Mouse (Mus musculus): ENCODE data around the gene Ehhadh. TPM values are rescaled to one million over a fixed set of nuclear protein-coding genes. Genes with fewer than 3 reads are reported as not detected.
"Not testable (repeated sequence)": the region's sequence is repeated elsewhere in the genome, so short reads cannot be mapped to it uniquely, and the experiment has no call there.

Ehhadh gene
- 3.3 and 5.2 TPM in 2 replicates for total RNA-seq (2017)

- peak; percentile 88 for ATAC-seq (replicated peaks; ENCODE audit: low read depth, poor library complexity, severe bottlenecking)
These were observed at the start of gene Ehhadh for GRCm38 (mm10) chr16:21787516-21788353. Gene Ehhadh, minus strand, starts transcription at chr16:21787807.

GRCm38 (mm10) chr16:21836311-21837072, 48.9 kb upstream of the Ehhadh start:
- ATAC-seq (replicated peaks; ENCODE audit: low read depth, poor library complexity, severe bottlenecking): peak; percentile 62; the same call in 1 of the 2 replicates

- ATAC-seq (replicated peaks; ENCODE audit: low read depth, poor library complexity, severe bottlenecking): peak; percentile 34
These were observed 48.0 kb upstream of the Ehhadh start for GRCm38 (mm10) chr16:21835584-21835931.

- peak; percentile 58 for ATAC-seq (replicated peaks; ENCODE audit: low read depth, poor library complexity, severe bottlenecking)
These were observed 47.4 kb upstream of the Ehhadh start for GRCm38 (mm10) chr16:21834866-21835583.

GRCm38 (mm10) chr16:21833970-21834369, 46.4 kb upstream of the Ehhadh start:
- no peak for ATAC-seq (replicated peaks; ENCODE audit: low read depth, poor library complexity, severe bottlenecking)

- ATAC-seq (replicated peaks; ENCODE audit: low read depth, poor library complexity, severe bottlenecking): no peak
These were observed 45.9 kb upstream of the Ehhadh start for GRCm38 (mm10) chr16:21833469-21833868.

GRCm38 (mm10) chr16:21831764-21832163, 44.2 kb upstream of the Ehhadh start:
- ATAC-seq (replicated peaks; ENCODE audit: low read depth, poor library complexity, severe bottlenecking): no peak

- ATAC-seq (replicated peaks; ENCODE audit: low read depth, poor library complexity, severe bottlenecking): no peak
These were observed 43.2 kb upstream of the Ehhadh start for GRCm38 (mm10) chr16:21830784-21831183.

- peak; percentile 51 for ATAC-seq (replicated peaks; ENCODE audit: low read depth, poor library complexity, severe bottlenecking)
These were observed 42.1 kb upstream of the Ehhadh start for GRCm38 (mm10) chr16:21829711-21830110.

GRCm38 (mm10) chr16:21827581-21827980, 40.0 kb upstream of the Ehhadh start:
- ATAC-seq (replicated peaks; ENCODE audit: low read depth, poor library complexity, severe bottlenecking): no peak

- peak; percentile 53; the same call in 1 of the 2 replicates for ATAC-seq (replicated peaks; ENCODE audit: low read depth, poor library complexity, severe bottlenecking)
These were observed 39.5 kb upstream of the Ehhadh start for GRCm38 (mm10) chr16:21827153-21827552.

- ATAC-seq (replicated peaks; ENCODE audit: low read depth, poor library complexity, severe bottlenecking): no peak
These were observed 38.0 kb upstream of the Ehhadh start for GRCm38 (mm10) chr16:21825612-21826031.

GRCm38 (mm10) chr16:21818629-21819028, 31.0 kb upstream of the Ehhadh start:
- ATAC-seq (replicated peaks; ENCODE audit: low read depth, poor library complexity, severe bottlenecking): no peak

GRCm38 (mm10) chr16:21818132-21818531, 30.5 kb upstream of the Ehhadh start:
- ATAC-seq (replicated peaks; ENCODE audit: low read depth, poor library complexity, severe bottlenecking): peak; percentile 69

GRCm38 (mm10) chr16:21815669-21816010, 28.0 kb upstream of the Ehhadh start:
- no peak for ATAC-seq (replicated peaks; ENCODE audit: low read depth, poor library complexity, severe bottlenecking)

- peak; percentile 84 for ATAC-seq (replicated peaks; ENCODE audit: low read depth, poor library complexity, severe bottlenecking)
These were observed 27.5 kb upstream of the Ehhadh start for GRCm38 (mm10) chr16:21814861-21815668.

- no peak for ATAC-seq (replicated peaks; ENCODE audit: low read depth, poor library complexity, severe bottlenecking)
These were observed 25.7 kb upstream of the Ehhadh start for GRCm38 (mm10) chr16:21813164-21813834.

- ATAC-seq (replicated peaks; ENCODE audit: low read depth, poor library complexity, severe bottlenecking): not testable (repeated sequence)
These were observed 20.2 kb upstream of the Ehhadh start for GRCm38 (mm10) chr16:21807786-21808185.

- no peak for ATAC-seq (replicated peaks; ENCODE audit: low read depth, poor library complexity, severe bottlenecking)
These were observed 19.3 kb upstream of the Ehhadh start for GRCm38 (mm10) chr16:21806892-21807291.
